Mouse (Mus musculus) induced T-regulatory cell, adult 2 months (primary cell): ENCODE measurements at regions not wholly inside any gene's neighbourhood (a gene's known extent, or its start where the extent isn't known, plus 50 kb on each side); places are given as distances from the start of the nearest gene placed in this dataset.

Experiments used
- DNase-seq: peaks from one replicate; pipeline ENCODE4 v3.0.0-alpha.2; 2012; ENCODE audit warnings: low read depth

DNA sequence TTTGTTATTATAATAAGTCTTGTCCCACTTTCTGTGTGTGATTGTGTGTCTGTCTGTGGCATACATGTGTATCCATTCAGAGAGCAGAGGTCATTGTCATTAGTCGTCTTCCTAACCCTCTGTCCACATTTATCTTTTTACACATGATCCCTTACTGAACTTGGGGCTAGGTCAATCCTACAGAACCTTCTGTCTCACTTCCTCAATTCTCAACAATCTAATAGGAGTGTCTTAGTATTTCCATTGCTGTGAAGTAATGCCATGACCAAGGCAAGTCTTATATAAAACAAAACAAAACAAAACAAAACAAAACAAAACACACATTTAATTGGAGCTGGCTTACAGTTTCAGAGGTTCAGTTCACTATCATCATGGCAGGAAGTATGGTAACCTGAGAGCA is 237.5 kb upstream of the Marcks start:
- DNase-seq, result no peak

DNA sequence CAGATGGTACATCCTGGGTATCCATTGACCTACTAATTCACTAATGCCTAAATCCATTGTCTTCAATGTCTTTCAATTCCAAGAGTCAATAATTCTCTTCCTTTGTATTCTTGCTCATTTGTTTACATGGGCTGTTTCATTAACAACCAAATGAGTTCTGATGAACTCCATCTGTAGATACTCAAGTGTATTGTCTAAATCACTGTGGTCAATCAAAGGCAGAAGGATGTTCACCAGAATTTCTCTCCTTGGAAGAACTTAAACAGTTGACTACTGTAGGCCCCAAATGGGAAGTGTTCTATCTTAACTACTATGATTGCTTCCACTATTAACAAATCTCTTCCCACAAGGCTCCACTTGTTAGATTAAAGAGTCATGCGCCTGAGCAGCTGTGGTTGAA is 236.9 kb upstream of the Marcks start:
- no peak for DNase-seq

DNA sequence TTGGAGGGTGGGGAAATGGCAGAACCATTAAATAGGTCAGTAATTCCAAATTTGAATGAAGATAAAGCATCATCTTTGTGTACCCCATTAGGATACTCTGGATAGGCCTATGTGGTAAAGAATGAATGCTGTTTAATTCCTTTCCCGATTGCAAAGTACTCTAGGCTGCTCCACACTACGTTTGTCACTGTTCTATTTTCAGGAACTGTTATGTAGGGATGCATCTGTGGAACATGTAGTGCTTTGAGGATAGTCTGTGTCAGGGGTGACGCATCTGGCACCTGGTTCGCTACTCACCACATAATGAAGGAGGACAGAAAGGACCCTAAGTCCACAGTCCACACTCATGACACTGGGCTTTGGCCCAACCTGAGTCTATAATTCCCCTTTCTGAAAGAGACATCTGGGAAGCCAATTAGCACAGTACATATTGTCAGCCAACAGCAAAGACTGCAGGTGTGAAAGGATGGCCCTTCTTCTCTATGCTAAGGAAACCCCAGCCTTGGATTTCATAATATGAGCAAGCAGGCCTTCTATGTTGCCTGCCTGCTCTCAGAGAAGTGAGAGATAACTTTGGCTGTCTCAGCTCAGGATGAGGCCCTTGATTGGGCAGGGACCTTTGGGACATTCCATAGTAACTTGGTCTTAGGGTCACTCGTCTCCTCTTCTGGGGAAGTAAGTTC is 230.4 kb upstream of the Marcks start:
- DNase-seq, result no peak

DNA sequence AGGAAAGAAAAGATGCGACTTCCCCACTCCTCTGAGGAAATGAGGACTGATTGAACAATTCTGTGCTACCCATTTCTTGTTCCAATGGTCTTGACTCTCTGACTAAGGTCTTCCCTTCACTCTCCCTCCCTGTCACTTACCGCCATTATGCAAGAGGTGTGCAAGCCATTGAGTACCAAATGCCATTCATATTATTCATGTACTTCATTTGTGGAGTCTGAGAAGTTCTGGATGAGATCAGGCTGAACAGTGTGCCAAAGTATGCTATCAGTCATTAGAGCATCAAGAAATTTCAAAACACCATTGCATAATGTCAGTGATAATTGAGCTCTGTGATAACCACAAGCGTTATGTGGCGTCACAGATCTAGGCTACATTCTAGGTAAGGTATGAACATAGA is 229.1 kb upstream of the Marcks start:
- DNase-seq, result no peak

DNA sequence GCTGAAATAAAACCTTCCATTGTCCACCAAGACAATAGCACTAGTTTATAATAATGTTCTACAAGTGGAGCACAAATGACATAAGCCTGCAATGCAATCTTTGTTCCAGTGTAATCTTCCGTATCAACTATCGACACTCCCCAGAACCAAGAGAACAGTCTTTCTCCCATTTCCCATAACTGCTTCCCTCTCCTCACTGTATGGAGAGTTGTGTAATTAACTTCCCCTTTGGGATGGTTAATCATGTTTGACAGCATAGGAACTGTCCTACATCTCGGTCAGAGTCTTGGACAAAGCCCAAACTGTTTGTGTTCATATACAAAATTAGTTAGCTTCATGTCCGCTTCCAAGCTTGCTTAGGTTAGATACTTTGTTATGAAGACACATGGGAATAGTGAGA is 225.8 kb upstream of the Marcks start:
- no peak for DNase-seq

DNA sequence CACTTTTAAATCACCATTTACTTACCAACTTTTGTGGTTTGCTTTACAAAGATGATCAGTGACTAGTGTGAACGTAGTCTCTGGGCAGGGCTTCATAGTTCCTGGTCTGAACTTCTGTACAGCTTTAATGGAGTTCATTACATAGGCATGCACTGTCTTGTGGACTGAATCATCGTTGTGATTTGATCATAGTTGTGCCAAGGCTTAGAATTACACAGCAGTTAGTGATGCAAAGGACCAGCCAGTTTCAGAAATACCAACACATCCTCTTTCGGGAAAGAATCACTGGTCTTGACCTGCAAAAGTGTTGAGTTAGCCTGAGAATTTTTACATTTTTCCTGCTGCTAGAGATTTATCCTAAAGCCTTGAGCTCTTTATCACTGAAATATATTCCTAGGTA is 222.3 kb upstream of the Marcks start:
- DNase-seq, result no peak

DNA sequence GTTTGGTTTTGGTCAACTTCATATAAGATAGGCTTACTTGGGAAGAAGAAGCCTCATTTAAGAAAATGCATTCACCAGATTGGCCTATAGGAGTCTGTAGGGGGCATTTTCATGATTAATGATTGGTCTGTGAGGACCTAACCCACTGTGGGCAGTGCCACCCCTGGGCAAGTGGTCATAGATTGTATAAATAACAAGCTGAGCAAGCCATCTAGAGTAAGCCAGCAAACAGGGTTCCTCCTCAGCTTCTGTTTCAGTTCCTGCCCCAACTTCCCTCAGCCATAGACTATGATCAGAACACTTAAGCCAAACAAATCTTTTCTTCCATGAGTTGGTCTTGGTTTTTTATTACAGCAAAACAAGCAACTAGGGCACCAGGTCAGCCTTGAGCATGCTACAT is 220.2 kb upstream of the Marcks start:
- no peak for DNase-seq

DNA sequence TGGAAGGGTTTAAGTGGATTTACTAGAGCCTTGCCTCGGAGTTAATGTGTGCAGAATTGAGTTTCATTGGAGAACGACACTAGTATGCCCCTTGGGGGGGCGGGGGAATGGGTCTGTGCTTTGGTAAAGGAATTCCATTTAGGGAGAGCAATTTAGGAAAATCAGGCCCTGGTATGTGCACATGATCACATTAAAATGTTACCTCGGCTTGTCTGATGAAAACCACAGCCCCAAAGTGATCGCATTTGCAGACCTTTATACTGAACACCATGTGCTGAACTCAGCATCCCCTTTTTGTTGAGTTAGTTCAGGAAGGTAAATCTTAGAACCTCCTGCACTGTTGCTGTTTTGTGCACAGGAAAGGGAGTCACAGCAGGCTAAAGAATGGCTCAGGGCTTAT is 219.6 kb upstream of the Marcks start:
- DNase-seq, result no peak

DNA sequence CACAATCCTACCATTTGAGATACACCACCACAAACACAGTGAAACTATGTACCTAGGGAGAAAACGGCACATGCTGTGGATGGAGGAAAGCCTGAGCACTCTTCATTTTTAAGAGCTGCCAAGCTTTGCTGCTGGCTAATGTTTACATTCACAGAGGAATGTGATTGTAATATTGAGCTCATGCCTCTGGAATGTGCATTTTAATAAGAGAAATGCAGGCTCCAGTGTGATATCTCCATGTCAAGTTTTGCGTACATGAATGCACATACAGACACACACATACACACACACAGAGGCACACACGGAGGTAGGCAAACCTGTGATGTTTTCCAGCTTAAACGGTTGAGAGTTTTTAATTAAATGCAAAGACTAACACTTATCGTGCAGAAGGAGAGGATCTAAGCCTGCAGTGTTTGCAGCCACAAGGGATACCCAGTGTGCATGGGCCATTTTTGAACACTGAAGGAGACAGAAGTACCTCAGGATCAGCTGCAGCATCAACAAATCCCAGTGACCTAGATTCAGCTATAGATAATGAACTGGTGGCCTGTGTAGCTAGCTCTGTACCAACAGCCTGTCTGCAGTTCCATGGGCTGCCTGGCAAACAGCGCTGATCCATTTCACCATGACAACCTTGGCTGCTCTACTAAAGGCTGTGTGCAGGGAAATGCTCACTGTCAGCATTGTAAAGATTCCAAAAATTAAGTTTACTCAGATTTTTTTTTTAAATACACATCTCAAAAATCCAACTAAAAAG is 218.8 kb upstream of the Marcks start:
- DNase-seq, result no peak

DNA sequence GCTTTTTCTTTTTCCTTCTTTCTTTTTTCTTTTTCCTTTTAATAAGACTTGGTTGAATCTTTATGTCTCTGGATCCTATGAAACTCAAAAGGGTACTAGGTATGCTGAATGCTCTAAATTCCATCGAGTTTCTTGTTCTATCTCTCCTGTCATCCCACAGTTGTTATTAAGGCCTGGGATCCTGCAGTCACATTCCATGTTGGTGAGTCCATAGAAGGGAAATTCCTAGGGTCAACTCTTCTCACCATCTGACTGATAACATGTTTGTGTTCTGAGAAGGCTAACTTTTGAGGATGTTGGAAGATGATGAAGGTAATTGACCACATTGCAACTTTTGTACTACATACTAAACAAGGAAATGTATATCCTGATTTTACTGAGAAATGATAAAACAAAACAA is 210.5 kb upstream of the Marcks start:
- no peak for DNase-seq

DNA sequence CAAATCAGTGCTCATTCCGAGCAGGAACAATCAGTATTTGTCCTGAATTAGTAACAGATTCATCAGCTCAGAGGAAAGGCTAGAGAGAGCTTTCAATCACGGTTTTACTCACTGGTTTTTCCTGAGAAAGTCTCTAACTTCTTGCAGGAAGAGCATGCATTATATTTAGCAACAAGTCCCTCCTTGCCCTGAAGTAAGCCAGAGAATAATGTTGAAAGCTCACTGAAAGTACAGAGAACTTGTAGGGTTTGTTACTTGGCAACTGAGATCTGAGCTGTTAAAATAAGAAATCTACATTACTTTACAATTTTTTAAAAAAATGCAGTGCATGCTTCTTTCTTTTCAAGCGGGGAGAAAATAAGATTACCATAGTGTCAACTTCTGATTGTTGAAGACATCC is 209.7 kb upstream of the Marcks start:
- DNase-seq, result no peak

DNA sequence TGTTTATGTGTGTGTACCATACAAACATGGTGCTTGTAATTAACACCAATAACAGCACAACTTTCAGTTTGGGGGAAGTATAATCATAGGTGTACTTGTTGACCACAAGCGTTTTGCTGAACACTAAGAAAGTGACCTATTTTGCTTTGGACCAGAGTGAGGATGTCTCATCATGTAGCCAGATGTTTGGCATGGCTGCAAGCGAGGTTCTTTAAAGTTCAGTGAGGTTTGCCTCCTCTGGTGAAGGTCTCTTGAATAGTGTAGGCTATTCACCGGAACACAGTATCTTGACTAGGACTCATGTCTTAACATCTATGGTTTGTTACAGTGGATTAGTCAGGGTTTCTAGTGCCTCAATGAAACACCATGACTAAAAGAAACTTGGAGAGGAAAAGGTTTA is 208.9 kb upstream of the Marcks start:
- no peak for DNase-seq

DNA sequence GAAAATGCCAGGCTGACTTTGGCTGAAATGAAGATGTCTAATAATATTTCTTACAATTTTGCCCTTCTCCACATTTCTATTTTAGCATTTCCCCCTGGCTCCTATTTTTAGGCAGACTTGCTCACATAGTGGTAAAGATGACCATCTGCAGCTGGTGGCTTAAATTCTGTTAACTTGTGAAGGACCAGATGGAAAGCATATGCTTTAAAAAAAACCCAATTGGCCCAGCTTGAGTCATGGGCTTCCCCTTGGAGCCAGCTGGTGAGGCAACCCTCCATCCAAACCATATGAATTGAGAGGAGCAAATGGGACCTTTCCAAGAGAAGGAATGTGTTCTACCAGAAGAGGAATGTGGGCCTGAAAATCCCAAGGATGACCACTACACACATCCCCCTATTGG is 204.0 kb upstream of the Marcks start:
- DNase-seq, result no peak

DNA sequence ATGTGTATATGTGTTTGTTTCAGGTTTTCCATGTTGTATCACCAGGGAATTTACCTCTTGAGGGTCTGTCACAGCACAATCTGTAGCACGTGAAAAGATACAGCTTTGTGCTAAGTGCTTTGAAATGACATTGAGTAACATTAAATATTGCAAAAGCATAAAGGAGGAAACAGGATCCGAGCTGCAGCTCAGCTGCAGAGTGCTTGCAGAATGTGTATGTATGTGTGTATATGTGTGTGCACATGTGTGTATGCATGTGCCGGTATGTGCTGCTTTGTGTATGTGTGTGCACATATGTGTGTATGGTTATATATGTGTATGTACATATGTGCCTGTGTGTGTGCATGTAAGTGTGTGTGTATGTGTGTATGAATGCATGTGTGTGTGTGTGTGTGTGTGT is 200.9 kb upstream of the Marcks start:
- no peak for DNase-seq

DNA sequence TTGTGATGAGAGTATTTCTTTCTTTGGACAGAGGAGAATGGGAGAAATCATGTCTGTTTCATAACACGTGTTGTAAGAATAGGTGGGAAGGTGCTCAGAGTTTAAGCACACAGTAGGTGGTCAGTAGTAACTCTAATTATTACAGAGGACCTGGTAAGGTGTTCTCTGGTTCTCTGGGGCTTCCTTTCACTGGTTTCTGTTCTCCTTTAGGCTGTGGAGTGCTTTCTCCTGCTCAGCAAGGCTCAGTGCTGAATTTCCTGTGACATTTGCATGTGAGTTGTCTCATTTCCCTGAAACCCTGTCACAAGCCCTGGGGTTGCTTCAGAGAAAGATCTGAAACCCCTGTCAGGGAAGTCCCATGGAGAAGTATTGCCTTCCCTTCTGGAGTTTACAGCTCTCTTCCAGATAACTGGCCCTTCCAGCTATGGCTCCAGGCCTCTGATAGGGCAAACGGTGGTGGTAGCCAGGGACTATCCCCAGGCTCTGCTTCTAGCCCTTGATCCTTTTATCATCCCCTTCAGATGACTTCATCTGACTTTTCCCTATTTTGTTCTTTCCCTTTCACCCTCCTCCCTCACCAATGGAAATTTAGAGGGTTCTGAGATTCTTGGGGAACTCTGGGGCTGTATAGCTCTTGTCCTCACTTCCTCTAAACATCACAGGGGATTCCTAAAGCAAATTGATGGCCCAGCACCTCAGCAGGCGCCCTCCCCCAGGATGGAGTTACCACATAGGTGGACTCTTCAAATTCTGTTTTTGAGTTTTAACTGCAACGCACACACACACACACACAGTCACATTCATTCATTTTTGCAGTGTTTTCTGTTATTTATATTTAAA is 199.6 kb upstream of the Marcks start:
- peak; percentile 45 for DNase-seq

DNA sequence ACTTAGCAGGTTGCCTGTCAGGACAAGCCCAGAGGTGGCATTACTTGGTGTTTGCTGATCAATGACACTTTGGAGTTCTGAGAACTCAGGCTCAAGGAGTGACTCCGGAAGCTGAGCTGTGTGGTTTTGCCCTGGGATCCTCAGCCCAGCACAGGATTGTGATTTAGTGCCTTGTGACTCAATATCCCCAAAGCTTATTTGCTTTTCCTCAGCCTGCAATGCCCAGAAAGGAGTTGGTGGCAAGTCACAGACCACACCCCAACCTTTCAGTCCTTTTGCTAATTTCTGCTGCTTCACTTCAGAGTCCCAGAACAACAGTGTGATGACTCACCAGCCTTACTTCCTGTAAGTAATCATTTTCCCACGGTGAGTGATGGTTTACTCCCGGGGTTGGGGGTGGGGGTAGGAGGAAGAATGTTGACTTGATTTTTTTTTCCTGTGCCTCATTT is 198.5 kb upstream of the Marcks start:
- DNase-seq, result peak; percentile 70

DNA sequence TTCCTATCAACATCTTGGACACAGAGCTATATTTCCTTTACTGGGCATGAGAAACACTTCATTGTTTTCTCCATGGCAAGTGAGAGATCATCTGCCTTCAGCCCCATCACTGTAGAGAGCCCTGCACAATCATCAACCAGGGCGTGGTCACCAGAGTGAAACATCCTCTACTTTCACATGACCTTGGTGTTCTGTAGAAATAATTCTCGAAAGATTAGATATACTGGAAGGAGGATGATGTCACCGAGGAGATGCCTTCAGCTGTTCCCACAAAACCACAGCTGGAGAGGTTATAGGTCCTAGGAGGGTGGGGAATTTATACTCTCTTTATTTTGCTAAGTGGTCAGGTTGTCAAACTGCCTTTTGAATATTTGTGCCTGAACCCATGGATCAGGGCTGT is 196.4 kb upstream of the Marcks start:
- peak; percentile 46 for DNase-seq

DNA sequence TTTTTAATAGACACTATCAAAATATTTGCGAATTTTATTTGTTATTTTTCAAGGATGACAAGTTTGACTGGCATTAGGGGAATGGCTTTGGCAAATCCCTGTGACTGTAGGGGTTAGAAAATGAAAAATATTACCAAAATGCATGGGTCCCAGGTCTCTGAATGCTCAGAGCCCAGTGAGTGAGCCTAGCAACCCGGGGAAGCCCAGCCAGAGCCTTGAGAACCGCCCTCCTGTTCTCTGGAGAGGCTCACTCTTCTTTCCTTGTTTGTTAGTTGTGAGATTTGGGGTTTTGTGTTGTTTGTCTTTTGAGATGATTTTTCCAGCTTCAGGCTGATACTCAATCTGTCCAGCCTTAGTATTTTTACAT is 187.4 kb upstream of the Marcks start:
- DNase-seq, result no peak

DNA sequence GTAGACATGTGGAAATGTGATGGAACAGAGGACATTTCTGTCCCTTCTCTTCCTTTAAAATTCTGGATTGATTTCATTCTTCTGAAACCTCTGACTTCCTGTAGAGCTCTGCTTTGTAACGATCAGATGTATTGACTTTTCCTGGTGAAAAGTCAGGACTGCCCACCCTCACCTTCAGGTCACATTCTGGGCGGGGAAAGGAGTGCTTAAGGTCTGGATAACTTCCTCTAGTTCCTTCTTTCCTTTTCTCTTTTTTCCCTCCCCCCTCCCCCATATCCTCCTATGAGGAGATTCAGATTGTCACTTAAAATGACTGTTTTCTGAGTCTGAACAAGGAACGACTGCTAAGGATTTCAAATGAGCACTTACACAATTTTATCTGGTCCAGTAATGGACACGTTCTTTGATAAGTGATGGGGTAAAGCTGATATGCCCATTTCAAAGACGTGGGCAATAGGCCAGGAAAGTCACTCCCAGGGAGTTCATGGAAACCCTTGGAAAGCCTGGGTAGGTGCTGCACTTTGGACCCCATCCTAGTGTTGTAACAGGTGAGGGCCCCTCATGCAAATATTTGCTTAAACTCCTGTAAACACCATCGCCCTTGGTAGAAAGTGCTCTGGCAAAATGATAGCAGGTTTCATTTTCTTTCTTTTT is 186.9 kb upstream of the Marcks start:
- DNase-seq, result no peak

DNA sequence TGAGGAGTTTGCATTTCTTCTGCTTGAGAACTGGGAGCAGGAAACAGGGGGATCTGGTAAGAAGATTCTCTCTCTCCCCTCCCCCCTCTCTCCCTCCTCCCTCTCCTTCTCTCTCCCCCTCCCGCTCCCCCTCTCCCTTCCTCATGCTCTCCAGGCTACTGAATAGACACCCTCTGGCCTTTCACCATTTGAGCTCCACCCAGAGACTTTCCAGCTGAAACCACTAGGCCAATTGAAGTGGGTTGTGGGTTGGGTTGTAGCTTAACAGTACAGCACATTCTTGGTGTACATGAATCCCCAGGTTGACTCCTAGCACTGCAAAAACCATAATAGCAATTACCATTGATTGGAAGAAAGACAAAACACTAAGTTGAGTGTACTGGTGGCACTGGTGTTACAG is 185.0 kb upstream of the Marcks start:
- DNase-seq, result peak; percentile 36

DNA sequence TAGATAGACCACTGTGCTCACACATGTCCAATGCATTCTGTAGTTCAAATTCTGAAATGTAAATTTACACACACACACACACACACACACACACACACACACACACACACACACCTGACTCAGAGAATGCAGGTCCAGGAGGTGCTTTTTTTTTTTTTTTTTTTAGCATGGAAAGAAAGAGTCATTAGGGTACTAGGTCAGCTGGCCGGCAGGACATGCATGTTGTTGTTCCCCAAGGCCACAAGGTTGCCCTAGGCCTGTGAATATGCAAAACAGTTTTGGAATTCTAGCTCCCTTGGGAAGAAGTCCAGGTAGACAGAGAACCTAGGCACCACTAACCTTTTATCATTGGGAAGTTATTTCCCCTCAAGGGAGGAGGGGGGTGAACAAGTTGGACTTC is 184.1 kb upstream of the Marcks start:
- DNase-seq, result peak; percentile 12

DNA sequence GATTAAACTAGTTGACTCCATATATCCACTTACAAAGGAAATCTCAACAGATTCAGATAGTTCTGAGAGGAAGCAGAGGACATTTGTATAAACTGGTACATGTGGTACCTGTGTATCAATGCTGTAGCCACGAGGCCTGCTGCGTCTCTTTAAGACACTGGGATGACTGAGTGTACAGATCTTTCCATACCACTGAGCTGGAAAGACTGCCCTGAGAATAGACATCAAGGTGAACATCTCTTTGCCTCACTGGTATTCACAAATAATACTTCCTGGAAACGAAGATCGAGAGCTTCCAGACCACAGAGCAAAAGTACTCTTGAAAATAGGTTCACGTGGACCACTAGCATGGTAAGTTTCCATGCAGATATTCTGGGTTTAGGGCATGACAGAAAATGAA is 183.6 kb upstream of the Marcks start:
- peak; percentile 42 for DNase-seq

DNA sequence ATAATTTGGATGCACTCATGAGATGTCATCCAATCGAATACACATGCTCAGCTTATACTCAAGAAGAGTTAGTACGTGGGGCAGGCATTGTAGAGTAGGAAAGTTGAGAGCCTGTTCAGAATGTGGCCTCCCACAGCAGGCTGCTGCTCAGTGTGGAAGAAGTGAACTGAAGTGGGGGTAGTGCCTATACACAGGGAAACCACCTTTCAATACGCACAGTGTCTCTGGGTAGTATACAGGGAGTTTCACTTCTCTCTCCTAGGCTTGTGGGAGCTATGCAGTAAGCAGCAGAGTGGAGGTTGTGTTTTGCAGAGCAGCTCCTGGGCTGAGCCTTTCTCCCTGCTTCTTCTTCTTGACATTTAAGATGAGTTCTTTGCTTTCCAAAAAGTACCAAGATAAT is 182.5 kb upstream of the Marcks start:
- peak; percentile 72 for DNase-seq
